Mouse (Mus musculus): ENCODE results near the gene Stard9.
A peak's percentile ranks its signal among the peaks of the same experiment; 100 is the strongest.

Gene Stard9

GRCm38 (mm10) chr2:120628886-120629735, at the start of gene Stard9:
TSS of gene Stard9 (plus strand) at chr2:120629121.
- peak; percentile 99 for DNase-seq (ENCODE audit: low spot score)

DNA sequence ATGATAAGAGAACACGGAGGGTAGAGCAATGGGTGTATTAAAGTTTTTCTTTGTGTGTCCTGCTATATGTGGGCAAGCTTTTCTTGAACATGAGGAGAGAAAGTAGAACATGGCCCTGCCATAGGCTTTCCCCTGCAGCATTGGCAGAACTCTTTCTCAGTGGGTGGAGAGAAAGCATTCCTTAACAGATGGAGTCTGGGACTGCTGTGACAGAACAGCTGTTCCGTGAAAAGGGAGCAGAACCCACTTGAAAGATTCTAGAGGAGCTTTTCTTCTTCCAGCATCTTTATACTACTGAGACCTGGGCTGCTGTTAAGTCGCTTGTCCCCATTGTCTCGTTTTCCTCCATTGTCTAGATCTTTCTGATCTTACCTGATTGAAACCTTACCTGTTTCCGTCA, 39.2 kb upstream of the Stard9 start:
- DNase-seq (ENCODE audit: low spot score), result no peak

DNA sequence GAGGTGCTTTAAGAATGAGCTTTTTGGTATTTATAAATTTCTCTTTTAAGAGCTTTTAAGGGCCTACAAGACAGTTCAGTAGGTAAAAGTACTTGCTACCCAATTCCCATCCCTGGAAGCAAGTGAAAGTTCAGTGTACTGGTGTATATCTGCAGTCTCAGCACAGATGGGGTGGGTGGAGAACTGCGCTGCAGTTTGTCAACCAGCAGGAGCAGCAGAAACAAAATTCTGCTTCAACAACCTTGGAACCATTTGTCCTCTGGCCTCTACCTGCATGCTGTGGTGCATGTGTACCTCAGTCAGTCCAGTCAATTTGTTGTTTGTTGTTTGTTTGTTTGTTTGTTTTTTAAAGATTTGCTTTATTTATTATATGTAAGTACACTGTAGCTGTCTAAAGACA, 36.7 kb upstream of the Stard9 start:
- no peak for DNase-seq (ENCODE audit: low spot score)

GRCm38 (mm10) chr2:120597734-120598133, 31.2 kb upstream of the Stard9 start:
- no peak for DNase-seq (ENCODE audit: low spot score)

DNA sequence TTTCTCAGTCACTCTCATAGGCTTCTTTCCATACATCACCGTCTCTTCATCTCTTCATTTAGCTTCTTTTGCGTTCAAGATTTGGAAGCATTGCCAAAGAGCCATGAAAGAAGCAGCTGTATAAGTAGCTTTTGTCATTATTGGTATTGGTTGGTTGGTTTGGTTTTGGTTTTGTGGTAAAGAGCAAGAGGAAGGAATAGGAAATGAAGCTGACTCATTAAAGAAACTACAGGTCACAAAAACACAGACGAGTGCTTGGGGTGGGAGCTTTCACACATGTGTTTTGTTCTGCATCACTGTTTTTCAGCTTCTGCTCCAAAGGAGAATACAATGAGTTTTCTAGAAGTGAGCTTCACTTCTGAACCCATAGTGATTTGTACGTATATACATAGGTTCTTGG, 29.4 kb upstream of the Stard9 start:
- DNase-seq (ENCODE audit: low spot score), result no peak

- no peak for DNase-seq (ENCODE audit: low spot score)
These were observed 22.8 kb upstream of the Stard9 start for GRCm38 (mm10) chr2:120606021-120606690.

GRCm38 (mm10) chr2:120608830-120609723, 19.8 kb upstream of the Stard9 start, which contains the start of the genes Haus2 and Lrrc57:
TSS of gene Haus2 (plus strand) at chr2:120609383.
TSS of gene Lrrc57 (minus strand) at chr2:120609520.
- peak; percentile 96 for DNase-seq (ENCODE audit: low spot score)

- DNase-seq (ENCODE audit: low spot score), result no peak
These were observed 12.4 kb upstream of the Stard9 start for GRCm38 (mm10) chr2:120616279-120617163.

GRCm38 (mm10) chr2:120619538-120619937, 9.4 kb upstream of the Stard9 start:
- DNase-seq (ENCODE audit: low spot score), result no peak

- no peak for DNase-seq (ENCODE audit: low spot score)
These were observed 6.0 kb upstream of the Stard9 start for GRCm38 (mm10) chr2:120622920-120623319.

GRCm38 (mm10) chr2:120628076-120628865, 650 bp upstream of the Stard9 start:
- peak; percentile 9 for DNase-seq (ENCODE audit: low spot score)

GRCm38 (mm10) chr2:120630246-120630645, 1.3 kb downstream of the Stard9 start:
- no peak for DNase-seq (ENCODE audit: low spot score)

DNA sequence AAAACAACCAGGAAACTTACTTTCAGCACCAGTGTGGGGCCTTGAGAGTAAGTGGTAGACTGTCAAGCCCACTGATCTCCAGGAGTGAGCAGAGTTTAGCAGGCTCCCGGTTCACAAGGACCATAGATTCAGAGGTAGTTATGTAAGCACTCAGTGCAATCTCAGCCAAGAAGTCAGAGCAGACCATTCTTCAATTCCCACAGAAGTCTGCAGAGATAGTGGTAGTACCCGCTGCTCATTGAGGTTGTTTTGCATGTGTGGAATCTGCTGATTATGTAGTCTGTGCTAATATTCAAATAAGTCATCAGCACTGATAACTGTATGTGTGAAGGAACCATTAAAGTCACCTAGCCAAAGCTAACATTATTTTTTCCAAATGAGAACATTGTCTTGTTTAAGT, 1.7 kb downstream of the Stard9 start:
- DNase-seq (ENCODE audit: low spot score), result no peak

DNA sequence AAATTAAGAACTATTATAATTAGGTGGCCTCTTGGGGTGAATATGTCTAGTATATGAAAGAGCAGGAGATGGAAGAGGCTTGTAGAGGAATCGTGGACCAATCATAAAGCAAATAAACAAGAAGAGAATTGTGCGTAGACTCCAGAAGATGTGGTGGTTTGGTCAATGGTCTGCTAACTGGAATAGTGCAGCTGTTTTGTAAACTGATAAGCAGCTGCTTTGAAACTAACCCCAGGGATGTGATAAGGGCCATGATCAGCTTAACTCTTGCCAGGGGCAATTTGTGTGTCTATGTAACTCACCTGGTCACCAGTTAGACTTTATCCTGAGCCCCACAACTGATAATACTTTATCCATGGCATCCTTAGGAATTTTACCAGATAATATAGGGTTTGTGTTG, 2.6 kb downstream of the Stard9 start:
- no peak for DNase-seq (ENCODE audit: low spot score)

GRCm38 (mm10) chr2:120631957-120632356, 3.0 kb downstream of the Stard9 start:
- DNase-seq (ENCODE audit: low spot score), result no peak

- no peak for DNase-seq (ENCODE audit: low spot score)
These were observed 11.9 kb downstream of the Stard9 start for GRCm38 (mm10) chr2:120640835-120641234.

GRCm38 (mm10) chr2:120643836-120644235, 14.9 kb downstream of the Stard9 start:
- DNase-seq (ENCODE audit: low spot score), result no peak

- DNase-seq (ENCODE audit: low spot score), result no peak
These were observed 17.9 kb downstream of the Stard9 start for GRCm38 (mm10) chr2:120646777-120647176.

- no peak for DNase-seq (ENCODE audit: low spot score)
These were observed 23.5 kb downstream of the Stard9 start for GRCm38 (mm10) chr2:120652256-120652924.

GRCm38 (mm10) chr2:120652925-120653284, 24.0 kb downstream of the Stard9 start:
- DNase-seq (ENCODE audit: low spot score), result no peak
